In genomic region chr9:121675011-121675410, GRCm38 (mm10) we compare ENCODE assay signal across 12 mouse cellular contexts. TPM values are rescaled to one million over a fixed set of nuclear protein-coding genes. Genes with fewer than 3 reads are reported as not detected.
A peak's percentile ranks its signal among the peaks of the same experiment; 100 is the strongest.
DNase-seq lines count a peak whose midpoint lies in the region; TF ChIP-seq lines count a peak whose summit lies in the region.
"Had no signal": no experiment of that assay in that cellular context is flagged by ENCODE, and none has a peak within 500 bp of the region (broad histone marks: within the 10 kb centered on the region; RNA-seq: fewer than 3 reads in every experiment).

No protein-coding gene starts in this region.

- H3K4me3 ChIP-seq in bone marrow, adult 2 months (replicated peaks; ENCODE audit: control insufficient read depth, low read depth, low read length): peak overlapping the region; percentile 42
- peak overlapping the region; percentile 80 for H3K4me3 ChIP-seq in megakaryocyte, embryonic 14.5 days (replicated peaks)
- H3K4me3 ChIP-seq: hindbrain, embryonic 12.5 days had no signal

- peaks cover 17% of the 10 kb centered on the region for H3K4me1 ChIP-seq in bone marrow, adult 2 months (ENCODE audit: control insufficient read depth, insufficient read depth, low read length)
- peaks cover 93% of the 10 kb centered on the region for H3K4me1 ChIP-seq in megakaryocyte, embryonic 14.5 days

- peaks cover 89% of the 10 kb centered on the region for H3K27me3 ChIP-seq in megakaryocyte, embryonic 14.5 days (replicated peaks)

- 19% methylated on average over 9 of the region's 9 CpGs for WGBS in bone marrow, adult 2 months

- no peaks in the 10 kb centered on the region for H3K36me3 ChIP-seq in megakaryocyte, embryonic 14.5 days (replicated peaks; ENCODE audit: low read length)
- H3K36me3 ChIP-seq: hindbrain, embryonic 12.5 days had no signal

- TF ChIP-seq POLR2A in bone marrow, adult 2 months (IDR thresholded peaks at IDR 0.05; ENCODE audit: borderline replicate concordance, control insufficient read depth, low read depth, low read length): peak; percentile 54; the same call in 1 of the 2 replicates

- peaks cover 16% of the 10 kb centered on the region for H3K9me3 ChIP-seq in megakaryocyte, embryonic 14.5 days
- H3K9me3 ChIP-seq: hindbrain, embryonic 12.5 days had no signal

- no peak for TF ChIP-seq CTCF in bone marrow, adult 2 months (IDR thresholded peaks at IDR 0.05; ENCODE audit: control insufficient read depth, insufficient read depth, low read length)

- DNase-seq in kidney, adult 9 months: peak; percentile 46
- no peak for DNase-seq in kidney, postnatal 4 days
- DNase-seq in thymus, adult 18-20 months: peak; percentile 66 to 82
- no peak for DNase-seq in adrenal gland, adult 2 months
- no peak for DNase-seq in layer of hippocampus, adult 9-11 months
- DNase-seq in layer of hippocampus, adult 11-12 months (ENCODE audit: low spot score): no peak
- DNase-seq: cerebellum, adult 8-10 months; lung, embryonic 14.5 days had no signal

- H3K27ac ChIP-seq in bone marrow, adult 2 months (ENCODE audit: control insufficient read depth, insufficient read depth, low read depth, low read length, poor library complexity): peak overlapping the region; percentile 70
- H3K27ac ChIP-seq: hindbrain, embryonic 12.5 days had no signal

RNA-seq across cellular contexts. Expression of gene Sec22c, which starts 30.3 kb away (rescaled TPM):
- 4.5 and 8.3 TPM in 2 replicates for polyA plus RNA-seq in bone marrow, adult 2 months (2011; ENCODE audit: insufficient read depth, insufficient read length, low replicate concordance, missing spikeins)
- polyA plus RNA-seq in megakaryocyte, embryonic 14.5 days (2012; ENCODE audit: insufficient read depth, low replicate concordance): 1.2 and 2.4 TPM in 2 replicates
- total RNA-seq in adrenal gland, adult 2 months (2021): 1 to 10 TPM; 5.0 to 5.4 TPM
- polyA plus RNA-seq in adrenal gland, adult 2 months (2012; rRNA removed): 10.1 TPM in 2 replicates

RNA-seq across cellular contexts. Expression of gene Vipr1, which starts 32.5 kb away (rescaled TPM):
- 0.72 TPM in 1 of 2 replicates, not detected in the other for polyA plus RNA-seq in bone marrow, adult 2 months (2011; ENCODE audit: insufficient read depth, insufficient read length, low replicate concordance, missing spikeins)
- polyA plus RNA-seq in megakaryocyte, embryonic 14.5 days (2012; ENCODE audit: insufficient read depth, low replicate concordance): 0.07 and 2.5 TPM in 2 replicates
- 1 to 10 TPM in 1 of 2 experiments, under 1 TPM in 1; 0.81 to 1.3 TPM for total RNA-seq in adrenal gland, adult 2 months (2021)
- 0.51 and 0.61 TPM in 2 replicates for polyA plus RNA-seq in adrenal gland, adult 2 months (2012; rRNA removed)

RNA-seq across cellular contexts. Expression of gene Lyzl4, which starts 33.1 kb away (rescaled TPM):
- polyA plus RNA-seq in bone marrow, adult 2 months (2011; ENCODE audit: insufficient read depth, insufficient read length, low replicate concordance, missing spikeins): not detected in 2 replicates
- 0.51 TPM in 1 of 2 replicates, not detected in the other for polyA plus RNA-seq in megakaryocyte, embryonic 14.5 days (2012; ENCODE audit: insufficient read depth, low replicate concordance)
- not detected for total RNA-seq in adrenal gland, adult 2 months (2021)
- 0.10 and 0.11 TPM in 2 replicates for polyA plus RNA-seq in adrenal gland, adult 2 months (2012; rRNA removed)
- polyA plus RNA-seq: hindbrain, embryonic 12.5 days; lung, embryonic 14.5 days; neural tube, embryonic 14.5 days had no signal

RNA-seq across cellular contexts. Expression of gene Ss18l2, which starts 35.1 kb away (rescaled TPM):
- 39.6 and 72.1 TPM in 2 replicates for polyA plus RNA-seq in bone marrow, adult 2 months (2011; ENCODE audit: insufficient read depth, insufficient read length, low replicate concordance, missing spikeins)
- polyA plus RNA-seq in megakaryocyte, embryonic 14.5 days (2012; ENCODE audit: insufficient read depth, low replicate concordance): 30.1 and 45.4 TPM in 2 replicates
- total RNA-seq in adrenal gland, adult 2 months (2021): 10 to 100 TPM; 45.8 to 47.7 TPM
- polyA plus RNA-seq in adrenal gland, adult 2 months (2012; rRNA removed): 18.6 and 20.3 TPM in 2 replicates

RNA-seq across cellular contexts. Expression of gene Nktr, which starts 44.0 kb away (rescaled TPM):
- 41.4 and 50.9 TPM in 2 replicates for polyA plus RNA-seq in bone marrow, adult 2 months (2011; ENCODE audit: insufficient read depth, insufficient read length, low replicate concordance, missing spikeins)
- 4.4 and 6.4 TPM in 2 replicates for polyA plus RNA-seq in megakaryocyte, embryonic 14.5 days (2012; ENCODE audit: insufficient read depth, low replicate concordance)
- total RNA-seq in adrenal gland, adult 2 months (2021): 10 to 100 TPM; 54.2 to 83.7 TPM
- polyA plus RNA-seq in adrenal gland, adult 2 months (2012; rRNA removed): 24.9 and 25.0 TPM in 2 replicates

Comparison
In these comparisons a context has a peak if more than half of its experiments do, and no peak if none do; other contexts are left out.
1. DNase-seq: peak in kidney, adult 9 months (single experiment) and thymus, adult 18-20 months (2 of 2); none in kidney, postnatal 4 days (0 of 2), adrenal gland, adult 2 months (single experiment), layer of hippocampus, adult 9-11 months (single experiment) and layer of hippocampus, adult 11-12 months (single experiment).